Mouse (Mus musculus) midbrain, embryonic 13.5 days (tissue): Measurements from ENCODE around the gene Syngr4. TPM values are rescaled to one million over a fixed set of nuclear protein-coding genes. Genes with fewer than 3 reads are reported as not detected.
"Not testable (repeated sequence)": the region's sequence is repeated elsewhere in the genome, so short reads cannot be mapped to it uniquely, and the experiment has no call there.

Source experiments
- ATAC-seq: fragments of 200-750 bp; cut with Nextera tagmentation; 2 replicates; pipeline ENCODE4 v1.8.0; 2017; ENCODE audit warnings: mild to moderate bottlenecking, moderate TSS enrichment, moderate library complexity
- H3K27ac ChIP-seq: fragments of 300-500 bp; sonication (generic); 2 replicates; pipeline ENCODE4 v1.5.1; 2015; ENCODE audit warnings: inconsistent platforms, mild to moderate bottlenecking, moderate library complexity
- H3K27me3 ChIP-seq: fragments of 300-500 bp; sonication (generic); 2 replicates; pipeline ENCODE4 v1.6.1; 2015; ENCODE audit warnings: mild to moderate bottlenecking, inconsistent platforms
- H3K36me3 ChIP-seq: fragments of 300-500 bp; sonication (generic); 2 replicates; pipeline ENCODE4 v1.6.1; 2015; ENCODE audit warnings: mild to moderate bottlenecking, inconsistent platforms
- H3K4me1 ChIP-seq: fragments of 300-500 bp; sonication (generic); replicated peaks from 2 replicates; pipeline ENCODE4 v1.6.1; 2015; ENCODE audit warnings: inconsistent platforms
- H3K4me2 ChIP-seq: fragments of 300-500 bp; sonication (generic); replicated peaks from 2 replicates; pipeline ENCODE4 v1.6.1; 2015; ENCODE audit warnings: moderate library complexity, mild to moderate bottlenecking, inconsistent platforms
- H3K4me3 ChIP-seq: fragments of 300-500 bp; sonication (generic); replicated peaks from 2 replicates; pipeline ENCODE4 v1.5.1; 2015; ENCODE audit warnings: mild to moderate bottlenecking, inconsistent platforms
- H3K9ac ChIP-seq: fragments of 300-500 bp; sonication (generic); replicated peaks from 2 replicates; pipeline ENCODE4 v1.6.1; 2015; ENCODE audit warnings: mild to moderate bottlenecking, inconsistent platforms
- H3K9me3 ChIP-seq: fragments of 300-500 bp; sonication (generic); 2 replicates; pipeline ENCODE4 v1.6.1; 2016; ENCODE audit warnings: mild to moderate bottlenecking, inconsistent platforms
- WGBS: fragments of 180-500 bp; shearing (Covaris S2); methylation state at CpG from one replicate; pipeline ENCODE4 v1.1.7; 2015; 5-methylcytosine and 5-hydroxymethylcytosine counted together
- polyA plus RNA-seq: library from polyadenylated mRNA; unstranded; fragments of >200 nt; fragmentation: Nextera tagmentation; extraction: Ambion mirVana; gene quantifications from 2 replicates; pipeline ENCODE4 v1.2.1, GENCODE M21; 2015

Syngr4 gene
- polyA plus RNA-seq, 1 experiment from 2014 or later, result 0.28 TPM

- Histone ChIP-seq H3K27me3 (no peaks in the 10 kb centered on the region), H3K9ac (no peak overlapping the region), H3K4me1 (no peaks in the 10 kb centered on the region), H3K4me2 (no peak overlapping the region), H3K4me3 (no peak overlapping the region), H3K36me3 (peaks cover 35% of the 10 kb centered on the region), H3K27ac (no peak overlapping the region), H3K9me3 (no peaks in the 10 kb centered on the region)
- WGBS, result 93% methylated on average over 16 of the region's 16 CpGs
- ATAC-seq, result no peak
Measured at GRCm38 (mm10) chr7:45909145-45909544, 12.6 kb upstream of the Syngr4 start.

GRCm38 (mm10) chr7:45908384-45908783 is 11.9 kb upstream of the Syngr4 start:
- Histone ChIP-seq H3K36me3 (peaks cover 30% of the 10 kb centered on the region), H3K4me3 (no peak overlapping the region), H3K4me2 (no peak overlapping the region), H3K9me3 (no peaks in the 10 kb centered on the region), H3K27ac (no peak overlapping the region), H3K4me1 (no peaks in the 10 kb centered on the region), H3K27me3 (no peaks in the 10 kb centered on the region), H3K9ac (no peak overlapping the region)
- no peak for ATAC-seq

DNA sequence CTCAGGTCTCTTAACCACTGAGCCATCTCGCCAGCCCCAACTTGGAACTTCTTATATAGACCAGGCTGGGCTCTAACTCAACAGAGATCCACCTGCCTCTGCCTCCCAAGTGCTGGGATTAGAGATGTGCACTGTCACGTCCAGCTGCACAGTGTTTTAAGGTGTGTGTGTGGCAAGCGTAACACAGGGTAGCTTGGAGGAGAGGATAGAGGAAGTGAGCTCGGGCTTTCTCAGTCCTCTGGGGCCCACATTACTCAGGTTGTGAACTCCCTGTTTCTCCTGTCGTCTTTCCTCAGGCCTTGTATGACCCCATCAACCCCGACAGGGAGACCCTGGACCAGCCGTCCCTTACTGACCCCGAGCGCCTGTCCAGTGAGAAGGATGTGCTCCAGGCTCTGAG is 10.1 kb upstream of the Syngr4 start:
- no peak for ATAC-seq
- no peak overlapping the region for H3K9ac ChIP-seq
- H3K36me3 ChIP-seq, result peaks cover 30% of the 10 kb centered on the region
- no peaks in the 10 kb centered on the region for H3K4me1 ChIP-seq
- no peak overlapping the region for H3K4me2 ChIP-seq
- no peaks in the 10 kb centered on the region for H3K27me3 ChIP-seq
- WGBS, result 92% methylated on average over 9 of the region's 9 CpGs
- H3K9me3 ChIP-seq, result no peaks in the 10 kb centered on the region
- H3K4me3 ChIP-seq, result no peak overlapping the region
- H3K27ac ChIP-seq, result no peak overlapping the region

DNA sequence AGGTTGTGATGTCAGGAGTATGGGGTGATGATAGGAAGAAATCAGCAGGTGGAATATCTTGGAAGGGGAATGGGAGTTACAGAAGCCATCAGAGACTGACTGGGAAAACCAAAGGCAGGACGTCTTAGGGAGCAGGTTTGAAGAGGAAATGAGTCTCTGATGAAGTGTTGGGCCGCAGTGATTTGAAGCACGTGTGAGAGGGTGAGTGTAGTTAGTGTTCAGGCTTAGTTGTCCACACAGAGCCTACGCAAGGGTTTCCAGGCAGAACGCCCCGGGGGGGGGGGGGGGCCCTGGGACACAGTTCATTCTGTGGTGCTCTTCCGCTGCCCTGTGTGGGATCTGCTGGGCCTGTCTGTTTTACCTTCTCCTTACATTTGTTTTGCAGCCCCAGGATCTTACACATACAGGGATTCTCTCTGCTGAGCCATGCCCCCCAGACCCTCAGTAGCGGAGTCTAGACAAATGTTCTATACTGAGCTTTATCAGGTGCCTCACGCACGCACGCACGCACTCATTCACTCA is 6.0 kb upstream of the Syngr4 start:
- WGBS, result 86% methylated on average over 12 of the region's 12 CpGs
- H3K4me3 ChIP-seq, result no peak overlapping the region

GRCm38 (mm10) chr7:45901562-45901961 is 5.0 kb upstream of the Syngr4 start:
- Histone ChIP-seq H3K9ac (no peak overlapping the region), H3K9me3 (no peaks in the 10 kb centered on the region), H3K27ac (no peak overlapping the region), H3K36me3 (no peaks in the 10 kb centered on the region), H3K4me1 (peaks cover 13% of the 10 kb centered on the region), H3K4me2 (no peak overlapping the region), H3K4me3 (no peak overlapping the region), H3K27me3 (no peaks in the 10 kb centered on the region)
- ATAC-seq, result no peak
- 53% methylated on average over 5 of the region's 5 CpGs for WGBS

More for the DNA sequence above, 6.0 kb upstream of the Syngr4 start:
- H3K27me3 ChIP-seq, result no peaks in the 10 kb centered on the region
- no peaks in the 10 kb centered on the region for H3K36me3 ChIP-seq
- no peak overlapping the region for H3K9ac ChIP-seq
- no peak overlapping the region for H3K27ac ChIP-seq
- H3K4me1 ChIP-seq, result peaks cover 7% of the 10 kb centered on the region
- H3K9me3 ChIP-seq, result no peaks in the 10 kb centered on the region
- no peak overlapping the region for H3K4me2 ChIP-seq
- ATAC-seq, result no peak

DNA sequence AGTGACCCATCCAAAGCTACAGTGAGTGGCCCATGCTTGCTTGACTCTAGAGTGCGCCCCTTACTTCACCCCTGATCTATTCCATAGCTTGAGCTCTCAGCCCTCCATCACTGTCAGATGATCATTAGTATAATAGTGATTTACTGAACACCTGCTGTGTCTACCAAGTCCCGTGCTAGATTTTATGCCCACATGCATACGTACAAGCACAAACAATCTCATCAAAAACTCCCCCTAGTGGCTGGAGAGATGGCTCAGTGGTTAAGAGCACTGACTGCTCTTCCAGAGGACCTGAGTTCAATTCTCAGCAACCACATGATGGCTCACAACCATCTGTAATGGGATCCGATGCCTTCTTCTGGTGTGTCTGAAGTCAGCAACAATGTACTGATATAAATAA is 1.6 kb upstream of the Syngr4 start:
- Histone ChIP-seq H3K4me2 (peak overlapping the region; percentile 93), H3K4me1 (peaks cover 16% of the 10 kb centered on the region)
- not testable (repeated sequence) for ATAC-seq, H3K4me3 ChIP-seq, H3K27me3 ChIP-seq, H3K9ac ChIP-seq, H3K9me3 ChIP-seq, H3K27ac ChIP-seq, H3K36me3 ChIP-seq
- WGBS, result 62% methylated on average over 4 of the region's 4 CpGs

- 2% methylated on average over 19 of the region's 19 CpGs for WGBS
- peak overlapping the region; percentile 70 for H3K27ac ChIP-seq
- H3K36me3 ChIP-seq, result no peaks in the 10 kb centered on the region
- peak overlapping the region; percentile 65 for H3K9ac ChIP-seq
- H3K4me3 ChIP-seq, result peak overlapping the region; percentile 55
- H3K4me1 ChIP-seq, result peaks cover 16% of the 10 kb centered on the region
- ATAC-seq, result peak; percentile 55
- H3K4me2 ChIP-seq, result peak overlapping the region; percentile 93
- no peaks in the 10 kb centered on the region for H3K9me3 ChIP-seq
- H3K27me3 ChIP-seq, result 0 out of 2 replicates have a peak, but pooled peaks cover 2% of the 10 kb centered on the region
Measured at GRCm38 (mm10) chr7:45897258-45897757, 794 bp upstream of the Syngr4 start.

DNA sequence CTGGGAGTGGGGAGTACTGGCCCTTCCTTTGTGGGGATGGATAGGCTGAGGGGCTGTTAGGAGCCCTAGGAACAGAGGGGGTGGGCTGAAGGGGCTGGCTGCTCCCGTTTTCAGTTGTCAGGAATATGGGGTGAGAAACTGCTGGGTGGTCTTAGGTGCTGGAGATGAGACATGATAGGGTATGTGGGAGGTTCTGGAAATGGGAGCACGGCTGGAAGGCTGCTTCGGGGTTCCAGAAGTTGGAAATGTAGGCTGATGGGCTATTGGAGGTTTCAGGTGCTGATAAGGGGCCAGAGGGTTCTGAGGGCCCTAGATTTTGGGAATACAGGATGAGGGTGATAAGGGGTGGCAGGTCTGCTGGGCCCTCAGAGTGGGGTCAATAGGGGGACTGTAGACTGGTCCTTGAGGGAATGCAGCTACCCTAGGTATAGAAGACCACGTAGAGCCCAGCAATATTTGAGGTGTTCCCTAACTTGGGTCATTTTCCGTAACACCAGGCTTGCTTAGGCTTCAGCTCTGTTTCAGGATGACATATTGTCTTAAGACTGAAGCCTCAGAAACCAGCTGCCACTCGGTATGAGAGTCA is 490 bp downstream of the Syngr4 start:
- Histone ChIP-seq H3K27ac (no peak overlapping the region), H3K9me3 (no peaks in the 10 kb centered on the region), H3K36me3 (no peaks in the 10 kb centered on the region), H3K27me3 (0 out of 2 replicates have a peak, but pooled peaks cover 2% of the 10 kb centered on the region), H3K9ac (no peak overlapping the region), H3K4me3 (peak overlapping the region; percentile 55), H3K4me1 (peaks cover 16% of the 10 kb centered on the region), H3K4me2 (peak overlapping the region; percentile 48)
- ATAC-seq, result peak; percentile 63
- 76% methylated on average over 6 of the region's 6 CpGs for whole genome bisulfite sequencing

DNA sequence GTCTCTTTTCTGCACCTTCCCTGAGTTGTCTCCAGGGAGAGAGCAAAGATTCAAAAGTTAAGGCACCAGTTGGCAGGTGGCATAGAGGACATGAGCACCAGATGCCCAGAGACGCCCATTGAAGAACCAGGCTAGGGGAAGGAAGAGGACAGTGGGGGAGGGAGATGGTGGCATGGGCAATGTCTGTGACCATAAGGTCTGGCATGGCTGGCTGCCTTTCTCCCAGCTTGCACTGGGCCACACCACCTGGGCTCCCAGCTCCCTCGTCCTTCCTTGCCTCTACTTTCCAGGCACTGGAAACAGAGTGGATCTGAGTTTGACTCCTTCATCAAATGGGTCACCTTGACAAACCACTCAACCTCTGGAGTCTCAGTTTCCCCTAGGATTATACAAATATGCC is 3.9 kb downstream of the Syngr4 start:
- Histone ChIP-seq H3K36me3 (no peaks in the 10 kb centered on the region), H3K9ac (no peak overlapping the region), H3K27me3 (0 out of 2 replicates have a peak, but pooled peaks cover 2% of the 10 kb centered on the region), H3K4me1 (peaks cover 10% of the 10 kb centered on the region), H3K4me3 (no peak overlapping the region), H3K27ac (no peak overlapping the region), H3K9me3 (no peaks in the 10 kb centered on the region), H3K4me2 (no peak overlapping the region)
- no peak for ATAC-seq
- 85% methylated on average over 2 of the region's 2 CpGs for WGBS

- H3K9ac ChIP-seq, result no peak overlapping the region
- no peaks in the 10 kb centered on the region for H3K9me3 ChIP-seq
- 63% methylated on average over 3 of the region's 3 CpGs for WGBS
Measured at GRCm38 (mm10) chr7:45887246-45887645, 9.3 kb downstream of the Syngr4 start.

GRCm38 (mm10) chr7:45881011-45881410 is 15.5 kb downstream of the Syngr4 start:
- Histone ChIP-seq H3K27me3 (no peaks in the 10 kb centered on the region), H3K4me3 (no peak overlapping the region), H3K4me2 (no peak overlapping the region), H3K9ac (no peak overlapping the region), H3K9me3 (no peaks in the 10 kb centered on the region), H3K4me1 (no peaks in the 10 kb centered on the region), H3K36me3 (peaks cover 95% of the 10 kb centered on the region), H3K27ac (no peak overlapping the region)
- ATAC-seq, result no peak
- WGBS, result 90% methylated on average over 2 of the region's 2 CpGs

More at GRCm38 (mm10) chr7:45887246-45887645, 9.3 kb downstream of the Syngr4 start:
- Histone ChIP-seq H3K4me2 (no peak overlapping the region), H3K4me3 (no peak overlapping the region), H3K4me1 (no peaks in the 10 kb centered on the region), H3K36me3 (peaks cover 37% of the 10 kb centered on the region), H3K27me3 (no peaks in the 10 kb centered on the region), H3K27ac (no peak overlapping the region)
- no peak for ATAC-seq

DNA sequence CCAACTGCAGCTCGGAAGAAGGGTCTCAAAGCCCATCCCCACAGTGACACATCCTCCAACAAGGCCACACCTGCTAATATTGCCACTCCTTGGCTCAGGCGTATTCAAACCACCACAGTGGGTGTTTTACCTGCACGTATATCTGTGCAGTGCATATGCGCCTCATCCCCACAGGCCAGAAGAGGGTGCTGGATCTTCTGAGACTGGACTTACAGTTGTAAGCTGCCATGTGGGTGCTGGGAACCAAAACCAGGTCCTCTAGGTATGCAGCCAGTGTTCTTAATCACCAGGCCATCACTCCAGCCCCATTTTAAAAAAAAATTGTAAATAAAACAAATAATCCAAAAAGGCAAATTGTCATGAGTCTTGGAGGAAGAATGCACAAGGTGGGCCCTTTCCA is 16.0 kb downstream of the Syngr4 start:
- H3K9ac ChIP-seq, result no peak overlapping the region
- H3K27me3 ChIP-seq, result no peaks in the 10 kb centered on the region
- WGBS, result 97% methylated on average over 4 of the region's 4 CpGs
- H3K36me3 ChIP-seq, result peaks cover 94% of the 10 kb centered on the region
- H3K9me3 ChIP-seq, result no peaks in the 10 kb centered on the region
- no peak for ATAC-seq
- H3K27ac ChIP-seq, result no peak overlapping the region
- no peaks in the 10 kb centered on the region for H3K4me1 ChIP-seq
- H3K4me2 ChIP-seq, result no peak overlapping the region
- no peak overlapping the region for H3K4me3 ChIP-seq

DNA sequence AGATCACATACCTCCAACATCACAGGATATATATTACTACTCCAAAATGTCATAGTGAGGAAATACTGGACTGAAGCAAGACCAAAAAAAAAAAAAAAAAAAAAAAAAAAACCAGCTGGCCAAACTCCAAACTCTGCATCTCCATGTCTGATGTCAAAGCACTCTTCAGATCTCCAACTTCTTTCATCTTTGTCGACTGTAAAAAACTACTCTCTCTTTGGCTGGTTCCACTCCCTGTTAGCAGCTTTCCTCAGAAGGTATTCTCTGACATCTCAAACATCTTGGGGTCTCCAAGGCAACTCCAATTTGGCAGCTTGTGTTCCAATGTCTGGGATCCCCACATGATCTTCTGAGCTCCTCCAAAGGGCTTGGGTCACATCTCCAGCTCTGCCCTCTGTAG is 18.2 kb downstream of the Syngr4 start, which contains the start of gene Grin2d:
Gene Grin2d, minus strand, starts transcription at position 101 of the 400 bp plus-strand sequence.
- not testable (repeated sequence) for H3K4me3 ChIP-seq, H3K27ac ChIP-seq, H3K9ac ChIP-seq, H3K4me2 ChIP-seq, ATAC-seq, H3K27me3 ChIP-seq, H3K9me3 ChIP-seq
- 94% methylated on average over 1 of the region's 1 CpGs for WGBS
- peaks cover 85% of the 10 kb centered on the region for H3K36me3 ChIP-seq
- H3K4me1 ChIP-seq, result peaks cover 18% of the 10 kb centered on the region
